Mouse (Mus musculus) forebrain, embryonic 11.5 days (tissue): ENCODE measurements around the gene Lca5. TPM values are rescaled to one million over a fixed set of nuclear protein-coding genes. Genes with fewer than 3 reads are reported as not detected.

Source experiments
- ATAC-seq: fragments of 200-750 bp; cut with Nextera tagmentation; replicated peaks from 2 replicates; pipeline ENCODE4 v1.8.0; 2017; ENCODE audit warnings: moderate TSS enrichment; ENCODE audit not compliant: low FRiP score
- DNase-seq: peaks from one replicate; pipeline ENCODE4 v3.0.0-alpha.2; 2017; ENCODE audit warnings: low spot score
- H3K27ac ChIP-seq: fragments of 300-500 bp; sonication (generic); 2 replicates; pipeline ENCODE4 v1.5.1; 2014; ENCODE audit warnings: low read depth, low read length
- H3K27me3 ChIP-seq: fragments of 300-500 bp; sonication (generic); 2 replicates; pipeline ENCODE4 v1.6.1; 2014; ENCODE audit warnings: mild to moderate bottlenecking, low read length, mixed read lengths; ENCODE audit not compliant: control insufficient read depth, insufficient read depth
- H3K36me3 ChIP-seq: fragments of 300-500 bp; sonication (generic); 2 replicates; pipeline ENCODE4 v1.6.1; 2014; ENCODE audit warnings: mild to moderate bottlenecking, low read length, moderate library complexity, mixed read lengths; ENCODE audit not compliant: control insufficient read depth, insufficient read depth
- H3K4me1 ChIP-seq: fragments of 300-500 bp; sonication (generic); replicated peaks from 2 replicates; pipeline ENCODE4 v1.6.1; 2014; ENCODE audit warnings: low read length, mixed read lengths; ENCODE audit not compliant: control insufficient read depth, insufficient read depth
- H3K4me2 ChIP-seq: fragments of 300-500 bp; sonication (generic); 2 replicates; pipeline ENCODE4 v1.6.1; 2014; ENCODE audit warnings: low read depth, mild to moderate bottlenecking, low read length, moderate library complexity, mixed read lengths; ENCODE audit not compliant: severe bottlenecking
- H3K4me3 ChIP-seq: fragments of 300-500 bp; sonication (generic); 2 replicates; pipeline ENCODE4 v1.5.1; 2014; ENCODE audit warnings: low read depth, low read length
- H3K9ac ChIP-seq: fragments of 300-500 bp; sonication (generic); 2 replicates; pipeline ENCODE4 v1.6.1; 2014; ENCODE audit warnings: low read length
- H3K9me3 ChIP-seq: fragments of 300-500 bp; sonication (generic); 2 replicates; pipeline ENCODE4 v1.6.1; 2016; ENCODE audit warnings: low read length, mixed read lengths; ENCODE audit not compliant: control insufficient read depth
- WGBS: fragments of 180-500 bp; shearing (Covaris S2); extraction: QIAGEN DNeasy Blood & Tissue Kit; methylation state at CpG from one replicate; pipeline ENCODE4 v1.1.7; 2014; 5-methylcytosine and 5-hydroxymethylcytosine counted together
- polyA plus RNA-seq: library from polyadenylated mRNA; unstranded; fragments of >200 nt; fragmentation: Nextera tagmentation; extraction: Ambion mirVana; gene quantifications from 2 replicates; pipeline ENCODE4 v1.2.1, GENCODE M21; 2014

Lca5 gene
- polyA plus RNA-seq, 1 experiment from 2014 or later = 29.4 TPM

- Histone ChIP-seq H3K4me3 (no peak overlapping the region), H3K36me3 (no peaks in the 10 kb centered on the region), H3K4me2 (no peak overlapping the region), H3K27me3 (no peaks in the 10 kb centered on the region), H3K27ac (no peak overlapping the region), H3K4me1 (no peaks in the 10 kb centered on the region), H3K9me3 (no peaks in the 10 kb centered on the region), H3K9ac (no peak overlapping the region)
- 79% methylated on average over 2 of the region's 2 CpGs for WGBS
- no peak for DNase-seq
- no peak for ATAC-seq
Measured at GRCm38 (mm10) chr9:83469871-83470270, 28.9 kb upstream of the Lca5 start.

GRCm38 (mm10) chr9:83447771-83448170 lies 6.8 kb upstream of the Lca5 start:
- peak; percentile 75 for DNase-seq
- Histone ChIP-seq H3K27me3 (no peaks in the 10 kb centered on the region), H3K27ac (no peak overlapping the region), H3K9ac (peak overlapping the region; percentile 65), H3K9me3 (no peaks in the 10 kb centered on the region), H3K36me3 (no peaks in the 10 kb centered on the region), H3K4me1 (no peaks in the 10 kb centered on the region), H3K4me2 (peak overlapping the region; percentile 55), H3K4me3 (peak overlapping the region; percentile 20)
- WGBS = 1% methylated on average over 22 of the region's 22 CpGs
- peak; percentile 87 for ATAC-seq

- peak overlapping the region; percentile 65; the same call in 1 of the 2 replicates for H3K9ac ChIP-seq
Measured at GRCm38 (mm10) chr9:83447176-83447575, 6.2 kb upstream of the Lca5 start.

GRCm38 (mm10) chr9:83437621-83438020 lies 3.3 kb downstream of the Lca5 start:
- no peak overlapping the region for H3K4me3 ChIP-seq

More at GRCm38 (mm10) chr9:83447176-83447575, 6.2 kb upstream of the Lca5 start:
- H3K27ac ChIP-seq = no peak overlapping the region
- DNase-seq (no peak), ATAC-seq (0 out of 2 replicates have a peak, but pooled peaks have one; percentile 18)
- peak overlapping the region; percentile 55; the same call in 1 of the 2 replicates for H3K4me2 ChIP-seq
- H3K27me3 ChIP-seq = no peaks in the 10 kb centered on the region
- H3K36me3 ChIP-seq = no peaks in the 10 kb centered on the region
- 75% methylated on average over 9 of the region's 9 CpGs for WGBS
- peak overlapping the region; percentile 20; the same call in 1 of the 2 replicates for H3K4me3 ChIP-seq
- no peaks in the 10 kb centered on the region for H3K4me1 ChIP-seq
- H3K9me3 ChIP-seq = no peaks in the 10 kb centered on the region

GRCm38 (mm10) chr9:83434489-83434888 lies 6.4 kb downstream of the Lca5 start:
- Histone ChIP-seq H3K4me3 (no peak overlapping the region), H3K27ac (no peak overlapping the region), H3K4me2 (no peak overlapping the region), H3K4me1 (no peaks in the 10 kb centered on the region), H3K9ac (no peak overlapping the region), H3K9me3 (no peaks in the 10 kb centered on the region), H3K36me3 (no peaks in the 10 kb centered on the region), H3K27me3 (no peaks in the 10 kb centered on the region)
- DNase-seq (no peak), ATAC-seq (peak; percentile 28; the same call in 1 of the 2 replicates)
- WGBS = 54% methylated on average over 4 of the region's 4 CpGs

More at GRCm38 (mm10) chr9:83437621-83438020, 3.3 kb downstream of the Lca5 start:
- no peaks in the 10 kb centered on the region for H3K9me3 ChIP-seq
- no peak overlapping the region for H3K9ac ChIP-seq
- H3K4me1 ChIP-seq = peaks cover 5% of the 10 kb centered on the region; the same call in 1 of the 2 replicates
- H3K4me2 ChIP-seq = no peak overlapping the region
- DNase-seq = no peak
- no peak for ATAC-seq
- WGBS = 88% methylated on average over 5 of the region's 5 CpGs
- no peaks in the 10 kb centered on the region for H3K36me3 ChIP-seq
- no peak overlapping the region for H3K27ac ChIP-seq
- no peaks in the 10 kb centered on the region for H3K27me3 ChIP-seq

- no peaks in the 10 kb centered on the region for H3K36me3 ChIP-seq
- no peaks in the 10 kb centered on the region for H3K9me3 ChIP-seq
- H3K4me3 ChIP-seq = no peak overlapping the region
- H3K4me2 ChIP-seq = no peak overlapping the region
- H3K27ac ChIP-seq = no peak overlapping the region
- 61% methylated on average over 7 of the region's 7 CpGs for WGBS
- no peaks in the 10 kb centered on the region for H3K4me1 ChIP-seq
- ATAC-seq (peak; percentile 57; the same call in 1 of the 2 replicates), DNase-seq (peak; percentile 58)
- H3K27me3 ChIP-seq = no peaks in the 10 kb centered on the region
- no peak overlapping the region for H3K9ac ChIP-seq
Measured at GRCm38 (mm10) chr9:83433661-83434060, 7.3 kb downstream of the Lca5 start.

GRCm38 (mm10) chr9:83427926-83428325 lies 13.0 kb downstream of the Lca5 start:
- H3K36me3 ChIP-seq = peaks cover 5% of the 10 kb centered on the region
- WGBS = 87% methylated on average over 4 of the region's 4 CpGs

GRCm38 (mm10) chr9:83418965-83419364 lies 22.0 kb downstream of the Lca5 start:
- no peak for ATAC-seq
- Histone ChIP-seq H3K4me1 (no peaks in the 10 kb centered on the region), H3K27ac (no peak overlapping the region), H3K9ac (no peak overlapping the region), H3K4me2 (no peak overlapping the region), H3K9me3 (peaks cover 2% of the 10 kb centered on the region; the same call in 1 of the 2 replicates), H3K36me3 (peaks cover 8% of the 10 kb centered on the region; the same call in 1 of the 2 replicates), H3K4me3 (no peak overlapping the region), H3K27me3 (no peaks in the 10 kb centered on the region)
- no peak for DNase-seq
- WGBS = 88% methylated on average over 5 of the region's 5 CpGs

More at GRCm38 (mm10) chr9:83427926-83428325, 13.0 kb downstream of the Lca5 start:
- Histone ChIP-seq H3K4me3 (no peak overlapping the region), H3K4me1 (no peaks in the 10 kb centered on the region), H3K27me3 (no peaks in the 10 kb centered on the region), H3K27ac (no peak overlapping the region), H3K9me3 (peaks cover 2% of the 10 kb centered on the region; the same call in 1 of the 2 replicates), H3K4me2 (no peak overlapping the region), H3K9ac (no peak overlapping the region)
- ATAC-seq (no peak), DNase-seq (no peak)

- Histone ChIP-seq H3K4me2 (no peak overlapping the region), H3K36me3 (peaks cover 8% of the 10 kb centered on the region; the same call in 1 of the 2 replicates), H3K27ac (no peak overlapping the region), H3K4me1 (no peaks in the 10 kb centered on the region), H3K4me3 (no peak overlapping the region), H3K9me3 (peaks cover 2% of the 10 kb centered on the region; the same call in 1 of the 2 replicates), H3K27me3 (no peaks in the 10 kb centered on the region), H3K9ac (no peak overlapping the region)
- WGBS = 76% methylated on average over 10 of the region's 10 CpGs
- no peak for ATAC-seq
- DNase-seq = no peak
Measured at GRCm38 (mm10) chr9:83413046-83413445, 27.9 kb downstream of the Lca5 start.
